23 mouse cellular contexts compared by ENCODE assay signal in genomic region chr7:127641260-127641659, GRCm38 (mm10). TPM values are rescaled to one million over a fixed set of nuclear protein-coding genes. Genes with fewer than 3 reads are reported as not detected.
DNase-seq lines count a peak whose midpoint lies in the region; ATAC-seq and TF ChIP-seq lines count a peak whose summit lies in the region.
"Had no signal": no experiment of that assay in that cellular context is flagged by ENCODE, and none has a peak within 500 bp of the region (broad histone marks: within the 10 kb centered on the region; RNA-seq: fewer than 3 reads in every experiment).

No protein-coding gene starts in this region.

- H3K9me3 ChIP-seq in lung, postnatal 0 days (ENCODE audit: low read length) = no peaks in the 10 kb centered on the region
- no peaks in the 10 kb centered on the region for H3K9me3 ChIP-seq in MEL (replicated peaks; ENCODE audit: insufficient read depth, low read length)
- H3K9me3 ChIP-seq: embryonic facial prominence, embryonic 10.5 days; liver, embryonic 13.5 days; midbrain, embryonic 15.5 days had no signal

- no peak for TF ChIP-seq RAD21 in MEL (IDR thresholded peaks at IDR 0.05; ENCODE audit: low read depth, low read length)

- no peak overlapping the region for H3K4me3 ChIP-seq in lung, postnatal 0 days (ENCODE audit: low read depth, low read length)
- H3K4me3 ChIP-seq in MEL (ENCODE audit: control insufficient read depth in 1 of 2, insufficient read depth in 1 of 2, low read depth in 2 of 2, low read length in 2 of 2) = peak overlapping the region; percentile 14 to 67
- H3K4me3 ChIP-seq: embryonic facial prominence, embryonic 10.5 days; liver, embryonic 13.5 days; megakaryocyte, embryonic 14.5 days; midbrain, embryonic 15.5 days had no signal

- no peak overlapping the region for H3K27ac ChIP-seq in lung, postnatal 0 days (ENCODE audit: low read length)
- peak overlapping the region; percentile 42 for H3K27ac ChIP-seq in MEL (ENCODE audit: control insufficient read depth, low read depth, low read length)
- H3K27ac ChIP-seq: embryonic facial prominence, embryonic 10.5 days; hindbrain, postnatal 0 days; liver, embryonic 13.5 days; midbrain, embryonic 15.5 days had no signal

- 16% methylated on average over 4 of the region's 4 CpGs for WGBS in lung, postnatal 0 days

- no peaks in the 10 kb centered on the region for H3K27me3 ChIP-seq in lung, postnatal 0 days (replicated peaks; ENCODE audit: insufficient read depth, low read length)
- no peaks in the 10 kb centered on the region for H3K27me3 ChIP-seq in MEL (ENCODE audit: control insufficient read depth in 1 of 2, insufficient read depth in 2 of 2, low read length in 2 of 2)
- H3K27me3 ChIP-seq: midbrain, embryonic 15.5 days had no signal

- H3K9ac ChIP-seq in lung, postnatal 0 days (replicated peaks; ENCODE audit: low read depth) = no peak overlapping the region
- H3K9ac ChIP-seq in MEL (ENCODE audit: control insufficient read depth, low read depth, low read length, poor library complexity, severe bottlenecking) = peak overlapping the region; percentile 51
- H3K9ac ChIP-seq: forebrain, postnatal 0 days; liver, embryonic 13.5 days; midbrain, embryonic 15.5 days had no signal

- no peak for TF ChIP-seq EP300 in lung, postnatal 0 days (IDR thresholded peaks at IDR 0.05)
- peak in 1 of 2 experiments; percentile 58; a peak in 2 of 4 replicates for TF ChIP-seq EP300 in MEL (IDR thresholded peaks at IDR 0.05; ENCODE audit: low read depth in 1 of 2, low read length in 2 of 2)

- TF ChIP-seq CTCF in lung, postnatal 0 days (IDR thresholded peaks at IDR 0.05) = no peak
- TF ChIP-seq CTCF in MEL (IDR thresholded peaks at IDR 0.05 in 2 of 3, conservative IDR thresholded peaks at IDR 0.05 in 1 of 3; ENCODE audit: control insufficient read depth in 1 of 3, insufficient read depth in 1 of 3, low read depth in 2 of 3, low read length in 3 of 3, poor library complexity in 1 of 3, severe bottlenecking in 1 of 3) = no peak

- H3K4me2 ChIP-seq in lung, postnatal 0 days (replicated peaks; ENCODE audit: low read depth, low read length) = no peak overlapping the region
- H3K4me2 ChIP-seq: heart, embryonic 11.5 days; liver, embryonic 13.5 days; midbrain, embryonic 15.5 days had no signal

- H3K79me2 ChIP-seq in MEL (ENCODE audit: control insufficient read depth, insufficient read depth, low read length, poor library complexity) = no peaks in the 10 kb centered on the region

- DNase-seq in gastrocnemius, postnatal 25 days = peak; percentile 18
- DNase-seq in gastrocnemius, postnatal 10 days = no peak
- peak; percentile 15 for DNase-seq in lung, postnatal 36 days
- DNase-seq in lung, postnatal 0 days (ENCODE audit: low spot score) = no peak
- DNase-seq in MEL (ENCODE audit: low read depth, low spot score) = peak; percentile 59
- DNase-seq in skeletal muscle tissue, adult 2 months (ENCODE audit: low read depth, low spot score) = peak; percentile 13
- no peak for DNase-seq in frontal cortex, postnatal 10 days (ENCODE audit: low spot score in 2 of 2)
- DNase-seq: adrenal gland, postnatal 36 days; cerebellum, adult 11 months; cerebellum, adult 9-11 months; forebrain, postnatal 0 days; heart, adult 11 months; kidney, adult 18-20 months; kidney, postnatal 4 days; liver, embryonic 13.5 days; lung, adult 2 months; spleen, adult 18-20 months; thymus, postnatal 14 days had no signal

- peaks cover 10% of the 10 kb centered on the region; the same call in 1 of the 2 replicates for H3K4me1 ChIP-seq in lung, postnatal 0 days (ENCODE audit: insufficient read depth, low read depth, low read length)
- H3K4me1 ChIP-seq in MEL (ENCODE audit: control insufficient read depth in 1 of 2, insufficient read depth in 2 of 2, low read length in 2 of 2) = peaks cover 3 to 7% of the 10 kb centered on the region in 2 experiments; a peak in 2 of 4 replicates

- TF ChIP-seq POLR2A in MEL (IDR thresholded peaks at IDR 0.05; ENCODE audit: control insufficient read depth in 1 of 2, insufficient read depth in 1 of 2, low read depth in 1 of 2, low read length in 2 of 2, poor library complexity in 1 of 2) = no peak

- H3K36me3 ChIP-seq in lung, postnatal 0 days (ENCODE audit: insufficient read depth, low read length) = no peaks in the 10 kb centered on the region
- peaks cover 0 to 8% of the 10 kb centered on the region in 2 experiments; a peak in 2 of 4 replicates for H3K36me3 ChIP-seq in MEL (ENCODE audit: control insufficient read depth in 1 of 2, insufficient read depth in 2 of 2, low read length in 2 of 2)
- H3K36me3 ChIP-seq: embryonic facial prominence, embryonic 10.5 days; liver, embryonic 13.5 days; midbrain, embryonic 15.5 days had no signal

- ATAC-seq in lung, postnatal 0 days = no peak
- ATAC-seq: forebrain, postnatal 0 days; hindbrain, postnatal 0 days; midbrain, embryonic 15.5 days had no signal

TF ChIP-seq in MEL, 35 proteins besides CTCF, POLR2A, EP300 and RAD21 (continues in another document):
- no peak for TF ChIP-seq POLR2AphosphoS5 (IDR thresholded peaks at IDR 0.05; ENCODE audit: borderline replicate concordance, low read depth, low read length)
- no peak for TF ChIP-seq ELF1 (IDR thresholded peaks at IDR 0.05; ENCODE audit: low read depth, low read length)
- TF ChIP-seq TAL1 (IDR thresholded peaks at IDR 0.05; ENCODE audit: low read length) = no peak
- TF ChIP-seq E2F4 (IDR thresholded peaks at IDR 0.05; ENCODE audit: borderline replicate concordance, low read depth, low read length) = no peak
- TF ChIP-seq ZNF384 (IDR thresholded peaks at IDR 0.05; ENCODE audit: low read depth, low read length) = no peak
- TF ChIP-seq GABPA (IDR thresholded peaks at IDR 0.05; ENCODE audit: low read depth, low read length) = no peak
- no peak for TF ChIP-seq JUND (IDR thresholded peaks at IDR 0.05; ENCODE audit: low read depth, low read length)
- TF ChIP-seq NRF1 (IDR thresholded peaks at IDR 0.05; ENCODE audit: insufficient read depth, low read depth, low read length, poor library complexity, severe bottlenecking) = no peak
- TF ChIP-seq ZKSCAN1 (IDR thresholded peaks at IDR 0.05; ENCODE audit: low read depth, low read length) = no peak
- TF ChIP-seq CHD2 (IDR thresholded peaks at IDR 0.05; ENCODE audit: low read length) = no peak
- TF ChIP-seq ZMIZ1 (IDR thresholded peaks at IDR 0.05; ENCODE audit: low read depth, low read length) = no peak
- TF ChIP-seq BHLHE40 (IDR thresholded peaks at IDR 0.05; ENCODE audit: borderline replicate concordance, low read depth, low read length) = no peak
- no peak for TF ChIP-seq ZC3H11A (IDR thresholded peaks at IDR 0.05; ENCODE audit: low read depth, low read length)
- no peak for TF ChIP-seq MAFK (IDR thresholded peaks at IDR 0.05; ENCODE audit: borderline replicate concordance, low read depth, low read length)
- peak; percentile 35; the same call in 1 of the 2 replicates for TF ChIP-seq MAX (IDR thresholded peaks at IDR 0.05; ENCODE audit: low read length)
- no peak for TF ChIP-seq UBTF (IDR thresholded peaks at IDR 0.05; ENCODE audit: borderline replicate concordance, insufficient read depth, low read depth, low read length)
- no peak for TF ChIP-seq GATA1 (IDR thresholded peaks at IDR 0.05; ENCODE audit: low read depth, low read length)
- no peak for TF ChIP-seq USF2 (IDR thresholded peaks at IDR 0.05; ENCODE audit: borderline replicate concordance in 1 of 2, insufficient read depth in 1 of 2, low read depth in 1 of 2, low read length in 2 of 2)
- no peak for TF ChIP-seq MEF2A (IDR thresholded peaks at IDR 0.05; ENCODE audit: extremely low read depth, insufficient replicate concordance, low read depth, low read length, poor library complexity, severe bottlenecking)
- no peak for TF ChIP-seq KAT2A (conservative IDR thresholded peaks at IDR 0.05; ENCODE audit: low read depth, low read length)
- no peak for TF ChIP-seq MYB (IDR thresholded peaks at IDR 0.05; ENCODE audit: low read depth, low read length)
- no peak for TF ChIP-seq USF1 (IDR thresholded peaks at IDR 0.05; ENCODE audit: low read depth, low read length)
- no peak for TF ChIP-seq MYC (IDR thresholded peaks at IDR 0.05; ENCODE audit: low read depth, low read length)
- TF ChIP-seq ETS1 (IDR thresholded peaks at IDR 0.05; ENCODE audit: low read depth, low read length) = peak; percentile 39; the same call in 1 of the 2 replicates
- peak; percentile 48; the same call in 1 of the 2 replicates for TF ChIP-seq SIN3A (IDR thresholded peaks at IDR 0.05; ENCODE audit: low read length)
- no peak for TF ChIP-seq TBP (IDR thresholded peaks at IDR 0.05; ENCODE audit: low read depth, low read length)
- no peak for TF ChIP-seq TCF12 (IDR thresholded peaks at IDR 0.05; ENCODE audit: low read depth, low read length)
- peak; percentile 51; the same call in 1 of the 2 replicates for TF ChIP-seq MXI1 (IDR thresholded peaks at IDR 0.05; ENCODE audit: low read depth, low read length)
- TF ChIP-seq POLR2AphosphoS2 (IDR thresholded peaks at IDR 0.05; ENCODE audit: low read length) = no peak
- no peak for TF ChIP-seq CHD1 (IDR thresholded peaks at IDR 0.05; ENCODE audit: low read depth, low read length)

RNA-seq across cellular contexts. Expression of gene Zfp629, which starts 25.7 kb away (rescaled TPM):
- 1 to 10 TPM; 8.4 to 9.4 TPM for total RNA-seq in gastrocnemius, postnatal 25 days (2021)
- total RNA-seq in gastrocnemius, postnatal 10 days (2021) = 10 to 100 TPM in 1 of 2 experiments, 1 to 10 TPM in 1; 9.2 to 14.7 TPM
- polyA plus RNA-seq in lung, postnatal 0 days (2015; fragmentation: Nextera tagmentation; extraction: Ambion mirVana) = 5.2 and 6.0 TPM in 2 replicates
- total RNA-seq in MEL (2012; rRNA removed) = 9.4 and 12.6 TPM in 2 replicates
- polyA plus RNA-seq in MEL (2012; ENCODE audit: insufficient read depth in 1 of 2, insufficient read length in 2 of 2, low read depth in 1 of 2, low replicate concordance in 2 of 2, missing spikeins in 1 of 2) = 10 to 100 TPM in 1 of 2 experiments, not detected in 1; 10.8 TPM

RNA-seq across cellular contexts. Expression of gene Rnf40, which starts 52.7 kb away (rescaled TPM):
- total RNA-seq in gastrocnemius, postnatal 25 days (2021) = 10 to 100 TPM; 29.4 to 30.0 TPM
- 10 to 100 TPM; 26.9 to 37.8 TPM for total RNA-seq in gastrocnemius, postnatal 10 days (2021)
- 25.9 and 27.1 TPM in 2 replicates for polyA plus RNA-seq in lung, postnatal 0 days (2015; fragmentation: Nextera tagmentation; extraction: Ambion mirVana)
- 43.8 and 49.5 TPM in 2 replicates for total RNA-seq in MEL (2012; rRNA removed)
- polyA plus RNA-seq in MEL (2012; ENCODE audit: insufficient read depth in 1 of 2, insufficient read length in 2 of 2, low read depth in 1 of 2, low replicate concordance in 2 of 2, missing spikeins in 1 of 2) = 10 to 100 TPM in 1 of 2 experiments, not detected in 1; 75.1 TPM

RNA-seq across cellular contexts. Expression of gene Ccdc189, which starts 52.9 kb away (rescaled TPM):
- total RNA-seq in gastrocnemius, postnatal 25 days (2021) = 1 to 10 TPM; 2.1 to 4.5 TPM
- total RNA-seq in gastrocnemius, postnatal 10 days (2021) = 1 to 10 TPM; 1.7 to 3.2 TPM
- 28.8 and 29.5 TPM in 2 replicates for polyA plus RNA-seq in lung, postnatal 0 days (2015; fragmentation: Nextera tagmentation; extraction: Ambion mirVana)
- total RNA-seq in MEL (2012; rRNA removed) = 3.6 and 6.9 TPM in 2 replicates
- 1 to 10 TPM in 1 of 2 experiments, not detected in 1; 4.2 TPM for polyA plus RNA-seq in MEL (2012; ENCODE audit: insufficient read depth in 1 of 2, insufficient read length in 2 of 2, low read depth in 1 of 2, low replicate concordance in 2 of 2, missing spikeins in 1 of 2)

Comparison
In these comparisons a context has a peak if more than half of its experiments do, and no peak if none do; other contexts are left out.
1. DNase-seq: peak in gastrocnemius, postnatal 25 days (single experiment), lung, postnatal 36 days (single experiment), MEL (single experiment) and skeletal muscle tissue, adult 2 months (single experiment); none in gastrocnemius, postnatal 10 days (single experiment), lung, postnatal 0 days (single experiment) and frontal cortex, postnatal 10 days (0 of 2).